Mouse (Mus musculus) neural tube, embryonic 12.5 days (tissue): Measurements from ENCODE around the gene Tsc22d3. TPM values are rescaled to one million over a fixed set of nuclear protein-coding genes. Genes with fewer than 3 reads are reported as not detected.

Experiments
- ATAC-seq: fragments of 200-750 bp; cut with Nextera tagmentation; 2 replicates; pipeline ENCODE4 v1.8.0; 2017; ENCODE audit warnings: low read depth, mild to moderate bottlenecking, moderate TSS enrichment, moderate library complexity; ENCODE audit not compliant: low FRiP score
- H3K27ac ChIP-seq: fragments of 300-500 bp; sonication (generic); 2 replicates; pipeline ENCODE4 v1.5.1; 2016
- H3K27me3 ChIP-seq: fragments of 300-500 bp; sonication (generic); replicated peaks from 2 replicates; pipeline ENCODE4 v1.6.1; 2016; ENCODE audit warnings: mild to moderate bottlenecking
- H3K36me3 ChIP-seq: fragments of 300-500 bp; sonication (generic); 2 replicates; pipeline ENCODE4 v1.6.1; 2016; ENCODE audit warnings: mild to moderate bottlenecking
- H3K4me1 ChIP-seq: fragments of 300-500 bp; sonication (generic); 2 replicates; pipeline ENCODE4 v1.6.1; 2016
- H3K4me2 ChIP-seq: fragments of 300-500 bp; sonication (generic); replicated peaks from 2 replicates; pipeline ENCODE4 v1.6.1; 2016; ENCODE audit warnings: mild to moderate bottlenecking
- H3K4me3 ChIP-seq: fragments of 300-500 bp; sonication (generic); 2 replicates; pipeline ENCODE4 v1.5.1; 2016
- H3K9ac ChIP-seq: fragments of 300-500 bp; sonication (generic); 2 replicates; pipeline ENCODE4 v1.6.1; 2016; ENCODE audit warnings: mild to moderate bottlenecking
- H3K9me3 ChIP-seq: fragments of 300-500 bp; sonication (generic); 2 replicates; pipeline ENCODE4 v1.6.1; 2016; ENCODE audit warnings: mild to moderate bottlenecking
- WGBS: fragments of 180-500 bp; shearing (Covaris S2); methylation state at CpG from one replicate; pipeline ENCODE4 v1.1.7; 2016; 5-methylcytosine and 5-hydroxymethylcytosine counted together
- polyA plus RNA-seq: library from polyadenylated mRNA; unstranded; fragments of >200 nt; fragmentation: Nextera tagmentation; extraction: Ambion mirVana; gene quantifications from 2 replicates; pipeline ENCODE4 v1.2.1, GENCODE M21; 2016

The Tsc22d3 gene
- polyA plus RNA-seq = 133 and 134 TPM in 2 replicates

- no peak within 1 kb of the TSS for H3K9ac ChIP-seq
- ATAC-seq = peak; percentile 74
- no peak within 1 kb of the TSS for H3K27ac ChIP-seq
Observed at GRCm38 (mm10) chrX:140600410-140601109, at the start of gene Tsc22d3. Gene Tsc22d3, minus strand, starts transcription at chrX:140600659.

GRCm38 (mm10) chrX:140639592-140639991 is 39.1 kb upstream of the Tsc22d3 start:
- no peaks in the 10 kb centered on the region for H3K27me3 ChIP-seq
- H3K4me3 ChIP-seq = no peak overlapping the region
- 69% methylated on average over 2 of the region's 2 CpGs for WGBS
- no peaks in the 10 kb centered on the region for H3K4me1 ChIP-seq
- H3K9me3 ChIP-seq = no peaks in the 10 kb centered on the region
- no peak overlapping the region for H3K4me2 ChIP-seq
- H3K27ac ChIP-seq = no peak overlapping the region
- no peak for ATAC-seq
- no peaks in the 10 kb centered on the region for H3K36me3 ChIP-seq
- no peak overlapping the region for H3K9ac ChIP-seq

More at GRCm38 (mm10) chrX:140600410-140601109, at the start of gene Tsc22d3:
- H3K4me3 ChIP-seq = peak within 1 kb of the TSS; percentile 47
- H3K4me2 ChIP-seq = peak within 1 kb of the TSS; percentile 79
- no peaks in the 10 kb centered on the region for H3K9me3 ChIP-seq
- WGBS = 22% methylated on average over 28 of the region's 28 CpGs
- H3K4me1 ChIP-seq = no peaks in the 10 kb centered on the region; the same call in 1 of the 2 replicates
- H3K27me3 ChIP-seq = peaks cover 36% of the 10 kb centered on the region
- no peaks in the 10 kb centered on the region for H3K36me3 ChIP-seq

GRCm38 (mm10) chrX:140638028-140638427 is 37.6 kb upstream of the Tsc22d3 start:
- no peak overlapping the region for H3K27ac ChIP-seq
- no peak overlapping the region for H3K9ac ChIP-seq
- H3K36me3 ChIP-seq = no peaks in the 10 kb centered on the region
- H3K4me2 ChIP-seq = no peak overlapping the region
- H3K4me3 ChIP-seq = no peak overlapping the region
- no peaks in the 10 kb centered on the region for H3K4me1 ChIP-seq
- no peaks in the 10 kb centered on the region for H3K9me3 ChIP-seq
- no peaks in the 10 kb centered on the region for H3K27me3 ChIP-seq
- no peak for ATAC-seq
- 83% methylated on average over 5 of the region's 5 CpGs for WGBS

GRCm38 (mm10) chrX:140624875-140625594 is 24.6 kb upstream of the Tsc22d3 start:
- WGBS = 69% methylated on average over 12 of the region's 12 CpGs
- H3K9me3 ChIP-seq = no peaks in the 10 kb centered on the region
- H3K4me2 ChIP-seq = no peak overlapping the region
- H3K4me3 ChIP-seq = no peak overlapping the region
- no peaks in the 10 kb centered on the region for H3K36me3 ChIP-seq
- no peaks in the 10 kb centered on the region for H3K27me3 ChIP-seq
- H3K27ac ChIP-seq = no peak overlapping the region
- H3K4me1 ChIP-seq = no peaks in the 10 kb centered on the region
- no peak for ATAC-seq
- no peak overlapping the region for H3K9ac ChIP-seq

- H3K27me3 ChIP-seq = no peaks in the 10 kb centered on the region
Observed at GRCm38 (mm10) chrX:140609938-140610337, 9.5 kb upstream of the Tsc22d3 start.

DNA sequence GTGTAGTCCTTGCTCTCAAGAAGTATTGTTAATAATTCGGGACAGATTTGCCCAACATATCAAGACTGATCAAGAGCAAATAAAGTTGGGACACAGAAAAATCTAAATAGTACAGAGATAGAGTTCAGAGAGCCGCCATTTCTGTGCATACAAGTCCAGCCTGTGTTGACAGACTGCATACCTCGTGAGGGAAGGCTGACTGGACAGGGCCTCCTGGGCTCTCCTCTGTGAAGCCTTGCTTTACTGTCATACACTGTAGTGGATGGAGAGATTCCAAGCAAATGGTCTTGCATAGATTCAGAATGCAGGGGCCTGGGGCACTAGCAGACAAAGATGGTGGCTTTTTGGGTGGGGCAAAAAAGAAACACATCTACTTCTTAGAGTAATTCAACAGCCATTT is 1.4 kb upstream of the Tsc22d3 start:
- H3K36me3 ChIP-seq = no peaks in the 10 kb centered on the region
- no peak for ATAC-seq
- no peaks in the 10 kb centered on the region for H3K9me3 ChIP-seq
- no peak overlapping the region for H3K9ac ChIP-seq
- 69% methylated on average over 3 of the region's 3 CpGs for WGBS
- no peak overlapping the region for H3K4me3 ChIP-seq
- peaks cover 36% of the 10 kb centered on the region for H3K27me3 ChIP-seq
- no peaks in the 10 kb centered on the region; the same call in 1 of the 2 replicates for H3K4me1 ChIP-seq
- H3K27ac ChIP-seq = no peak overlapping the region
- H3K4me2 ChIP-seq = no peak overlapping the region

More at GRCm38 (mm10) chrX:140609938-140610337, 9.5 kb upstream of the Tsc22d3 start:
- Histone ChIP-seq H3K9ac (no peak overlapping the region), H3K4me1 (no peaks in the 10 kb centered on the region), H3K36me3 (no peaks in the 10 kb centered on the region), H3K27ac (no peak overlapping the region), H3K4me3 (no peak overlapping the region), H3K4me2 (no peak overlapping the region), H3K9me3 (no peaks in the 10 kb centered on the region)
- 85% methylated on average over 4 of the region's 4 CpGs for WGBS
- no peak for ATAC-seq

DNA sequence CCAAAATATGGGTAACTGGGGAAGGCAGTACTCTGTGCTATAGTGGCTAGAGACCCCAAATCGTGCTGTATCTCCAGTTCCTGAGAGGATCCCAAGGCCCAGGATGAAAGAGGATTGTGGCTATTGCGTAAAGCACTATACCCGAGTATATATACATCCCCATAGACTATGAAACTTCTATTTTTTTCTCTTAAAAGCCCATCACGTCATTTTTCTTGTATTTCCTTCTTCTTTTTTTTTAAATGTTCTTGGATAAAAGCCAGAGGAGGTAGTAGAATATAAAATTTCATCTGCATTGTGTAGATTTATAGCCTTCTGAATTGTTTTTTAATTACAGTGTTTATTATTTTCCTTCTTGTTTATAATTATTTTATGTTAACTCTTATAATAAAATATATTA is 852 bp upstream of the Tsc22d3 start:
- no peak overlapping the region for H3K9ac ChIP-seq
- peaks cover 36% of the 10 kb centered on the region for H3K27me3 ChIP-seq
- no peak for ATAC-seq
- H3K36me3 ChIP-seq = no peaks in the 10 kb centered on the region
- no peaks in the 10 kb centered on the region; the same call in 1 of the 2 replicates for H3K4me1 ChIP-seq
- H3K4me3 ChIP-seq = no peak overlapping the region
- H3K27ac ChIP-seq = no peak overlapping the region
- H3K4me2 ChIP-seq = no peak overlapping the region
- WGBS = 68% methylated on average over 4 of the region's 4 CpGs
- H3K9me3 ChIP-seq = no peaks in the 10 kb centered on the region

- Histone ChIP-seq H3K9me3 (no peaks in the 10 kb centered on the region), H3K27ac (no peak overlapping the region), H3K36me3 (no peaks in the 10 kb centered on the region), H3K4me1 (no peaks in the 10 kb centered on the region; the same call in 1 of the 2 replicates), H3K4me2 (peak overlapping the region; percentile 79), H3K4me3 (peak overlapping the region; percentile 47), H3K9ac (no peak overlapping the region), H3K27me3 (peaks cover 36% of the 10 kb centered on the region)
- WGBS = 16% methylated on average over 63 of the region's 78 CpGs
- ATAC-seq = peak; percentile 22; the same call in 1 of the 2 replicates
Observed at GRCm38 (mm10) chrX:140599561-140600409, 674 bp downstream of the Tsc22d3 start.

DNA sequence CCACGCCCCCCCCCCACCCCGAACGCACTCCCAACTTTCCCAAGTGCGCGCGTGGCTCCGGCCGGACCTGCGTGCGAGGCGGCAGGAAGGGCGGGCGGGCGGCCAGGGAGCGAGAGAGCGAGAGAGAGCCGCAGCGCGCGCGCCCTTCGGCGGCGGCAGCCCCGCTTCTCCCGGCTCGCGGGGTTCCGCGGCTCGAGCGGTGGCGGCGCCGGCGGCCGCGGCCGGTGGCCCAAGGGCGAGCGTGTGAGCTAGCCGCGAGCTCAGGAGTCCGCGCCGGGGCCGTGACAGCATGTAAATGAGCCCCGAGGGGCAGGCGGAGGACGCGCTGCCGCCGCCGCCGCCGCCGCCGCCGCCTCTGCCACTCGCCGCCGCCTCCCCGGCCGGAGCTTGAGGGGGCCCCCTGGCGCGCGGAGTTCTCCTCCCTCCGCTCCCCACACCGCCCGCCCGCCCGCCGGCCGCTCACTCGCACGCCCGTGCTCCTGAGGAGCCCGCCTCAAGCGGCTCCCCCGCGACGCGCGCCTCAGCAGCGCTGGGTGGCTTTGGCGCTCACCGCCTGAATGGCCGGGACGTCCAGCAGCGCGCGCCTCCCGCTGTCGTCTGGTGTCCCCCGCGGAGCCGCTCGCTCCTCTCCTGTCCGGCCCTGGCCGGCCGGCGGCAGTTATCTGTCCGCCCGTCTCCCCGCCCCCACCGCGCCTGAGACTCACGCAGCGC is 1.5 kb downstream of the Tsc22d3 start:
- 15% methylated on average over 54 of the region's 109 CpGs for WGBS
- Histone ChIP-seq H3K27me3 (peaks cover 36% of the 10 kb centered on the region), H3K27ac (no peak overlapping the region)

DNA sequence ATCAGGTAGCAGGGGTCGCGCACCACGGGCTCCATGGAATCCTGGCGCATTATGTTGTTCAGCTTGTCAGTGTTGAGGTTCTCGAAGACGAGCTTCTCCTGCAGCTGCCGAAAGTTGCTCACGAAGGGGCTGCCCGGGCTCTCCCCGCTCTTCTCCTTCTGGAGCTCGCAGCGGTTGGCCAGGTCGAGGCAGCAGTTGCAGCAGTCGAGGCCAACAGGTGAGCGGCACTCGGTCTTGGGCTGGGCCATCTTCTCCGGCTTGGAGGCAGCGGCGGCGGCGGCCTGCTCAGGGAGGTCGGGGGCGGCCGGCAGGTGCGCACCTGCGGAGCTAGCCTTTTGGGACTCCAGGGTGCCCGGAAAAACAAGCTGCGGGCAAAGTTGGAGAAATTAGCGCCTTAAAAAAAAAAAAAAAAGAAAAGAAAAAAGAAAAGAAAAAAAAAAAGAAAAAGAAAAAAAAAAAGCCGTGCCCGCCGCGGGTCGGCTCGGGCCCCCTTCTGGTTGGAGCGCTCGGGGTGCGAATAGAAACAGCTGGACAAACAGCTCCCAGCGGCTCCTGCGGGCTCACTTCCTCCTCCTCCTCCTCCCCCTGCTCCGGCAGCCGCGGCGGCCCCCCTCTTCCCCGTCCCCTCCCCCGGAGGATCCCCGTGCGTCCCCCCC is 2.1 kb downstream of the Tsc22d3 start:
- Histone ChIP-seq H3K27me3 (peaks cover 36% of the 10 kb centered on the region), H3K27ac (no peak overlapping the region), H3K36me3 (no peaks in the 10 kb centered on the region), H3K9me3 (no peaks in the 10 kb centered on the region), H3K4me2 (peak overlapping the region; percentile 79), H3K4me3 (peak overlapping the region; percentile 47), H3K9ac (0 out of 2 replicates have a peak overlapping the region, but pooled peaks have one; percentile 51), H3K4me1 (no peaks in the 10 kb centered on the region; the same call in 1 of the 2 replicates)
- peak; percentile 33; the same call in 1 of the 2 replicates for ATAC-seq
- WGBS = 15% methylated on average over 35 of the region's 48 CpGs

More for the DNA sequence above, 1.5 kb downstream of the Tsc22d3 start:
- H3K4me1 ChIP-seq = no peaks in the 10 kb centered on the region; the same call in 1 of the 2 replicates
- H3K4me3 ChIP-seq = peak overlapping the region; percentile 47
- H3K9ac ChIP-seq = 0 out of 2 replicates have a peak overlapping the region, but pooled peaks have one; percentile 51
- peak; percentile 74 for ATAC-seq
- no peaks in the 10 kb centered on the region for H3K9me3 ChIP-seq
- H3K36me3 ChIP-seq = no peaks in the 10 kb centered on the region
- peak overlapping the region; percentile 79 for H3K4me2 ChIP-seq

GRCm38 (mm10) chrX:140591176-140591575 is 9.3 kb downstream of the Tsc22d3 start:
- H3K27me3 ChIP-seq = no peaks in the 10 kb centered on the region; the same call in none of the 2 replicates
- no peaks in the 10 kb centered on the region for H3K4me1 ChIP-seq
- ATAC-seq = no peak
- H3K27ac ChIP-seq = no peak overlapping the region
- no peaks in the 10 kb centered on the region for H3K9me3 ChIP-seq
- no peaks in the 10 kb centered on the region for H3K36me3 ChIP-seq
- no peak overlapping the region for H3K4me2 ChIP-seq
- H3K4me3 ChIP-seq = no peak overlapping the region
- H3K9ac ChIP-seq = no peak overlapping the region
- WGBS = 84% methylated on average over 3 of the region's 3 CpGs
